Mouse (Mus musculus): ENCODE data around the gene Mrfap1.

- TF ChIP-seq MAFK (IDR thresholded peaks at IDR 0.05; ENCODE audit: insufficient read depth, low read depth, low read length) (no peak), HCFC1 (IDR thresholded peaks at IDR 0.05; ENCODE audit: borderline replicate concordance, insufficient read depth, low read length) (no peak), ZC3H11A (IDR thresholded peaks at IDR 0.05; ENCODE audit: borderline replicate concordance, low read depth, low read length) (no peak)
Measured at GRCm38 (mm10) chr5:36779512-36779911, 17.1 kb downstream of the Mrfap1 start.

Data from ES-E14 (cell line).